ENCODE assay signal across 8 mouse cellular contexts in the genomic region with DNA sequence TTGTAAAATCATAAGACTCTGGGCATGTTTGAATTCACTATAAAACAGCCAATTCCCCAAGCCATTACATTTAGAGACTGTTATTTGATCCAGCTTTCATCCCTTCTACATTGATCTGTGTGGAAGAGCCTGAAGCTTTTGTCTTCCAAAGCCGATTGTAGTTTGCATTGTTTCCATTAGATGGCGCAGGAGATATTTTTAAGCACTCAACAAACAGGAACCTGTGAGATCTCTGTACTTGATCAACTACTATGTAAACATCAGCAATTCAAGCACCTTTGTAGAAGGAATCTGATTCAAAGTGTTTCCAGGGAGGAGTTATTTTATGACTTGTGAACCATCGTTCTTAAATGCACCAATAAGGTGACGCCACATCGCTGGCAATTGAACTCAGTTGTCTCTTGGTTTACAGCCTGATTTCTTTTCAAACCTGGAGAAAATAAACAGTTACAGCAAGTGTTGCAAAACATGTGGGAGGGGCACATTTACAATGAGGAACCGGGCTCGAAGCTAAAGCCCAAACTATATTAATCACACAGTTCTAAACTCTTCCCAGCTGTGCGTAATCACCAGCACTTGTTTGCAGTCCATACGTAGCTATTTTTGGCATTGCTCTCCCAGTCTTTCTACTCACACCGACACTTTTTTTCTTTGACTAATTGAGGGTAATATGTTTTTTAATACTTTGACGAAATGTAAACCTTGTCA.
DNase-seq lines count a peak whose midpoint lies in the region; ATAC-seq and TF ChIP-seq lines count a peak whose summit lies in the region.

No protein-coding gene starts in this region.

- no peaks in the 10 kb centered on the region for H3K36me3 ChIP-seq in MEL (ENCODE audit: control insufficient read depth in 1 of 2, insufficient read depth in 2 of 2, low read length in 2 of 2)

- H3K9ac ChIP-seq in MEL (ENCODE audit: control insufficient read depth, low read depth, low read length, poor library complexity, severe bottlenecking) = no peak overlapping the region

- intact Hi-C loops in heart, postnatal 10 days (cut with DNase I) = loop anchor here (1.0 to 10.0 kb wide), 4 partner anchors 507 to 1313 kb away; a partner anchor contains a TSS

- H3K79me2 ChIP-seq in MEL (ENCODE audit: control insufficient read depth, insufficient read depth, low read length, poor library complexity) = no peaks in the 10 kb centered on the region

- H3K27ac ChIP-seq in MEL (ENCODE audit: control insufficient read depth, low read depth, low read length) = no peak overlapping the region

- H3K4me1 ChIP-seq in MEL (ENCODE audit: control insufficient read depth in 1 of 2, insufficient read depth in 2 of 2, low read length in 2 of 2) = no peaks in the 10 kb centered on the region
- peaks cover 3% of the 10 kb centered on the region for H3K4me1 ChIP-seq in lung, adult 2 months (ENCODE audit: control insufficient read depth, insufficient read depth, low read length)

- no peak for TF ChIP-seq POLR2A in MEL (IDR thresholded peaks at IDR 0.05; ENCODE audit: control insufficient read depth in 1 of 2, insufficient read depth in 1 of 2, low read depth in 1 of 2, low read length in 2 of 2, poor library complexity in 1 of 2)
- TF ChIP-seq POLR2A in lung, adult 2 months (IDR thresholded peaks at IDR 0.05; ENCODE audit: borderline replicate concordance, extremely low read depth, low read depth, low read length) = no peak

- ATAC-seq in cerebellum, adult (ENCODE audit: insufficient number of reproducible peaks, low FRiP score, low TSS enrichment) = peak; percentile 45
- ATAC-seq in common myeloid progenitor, adult 5-6 weeks (replicated peaks; ENCODE audit: low read depth, poor library complexity, severe bottlenecking) = peak; percentile 85

- peak in 2 of 3 experiments; percentile 32 to 69; a peak in 3 of 6 replicates for TF ChIP-seq CTCF in MEL (IDR thresholded peaks at IDR 0.05 in 2 of 3, conservative IDR thresholded peaks at IDR 0.05 in 1 of 3; ENCODE audit: control insufficient read depth in 1 of 3, insufficient read depth in 1 of 3, low read depth in 2 of 3, low read length in 3 of 3, poor library complexity in 1 of 3, severe bottlenecking in 1 of 3)
- peak; percentile 34; the same call in 1 of the 2 replicates for TF ChIP-seq CTCF in lung, adult 2 months (IDR thresholded peaks at IDR 0.05; ENCODE audit: insufficient read depth, low read length)

- TF ChIP-seq RAD21 in MEL (IDR thresholded peaks at IDR 0.05; ENCODE audit: low read depth, low read length) = peak; percentile 72

- TF ChIP-seq EP300 in MEL (IDR thresholded peaks at IDR 0.05; ENCODE audit: low read depth in 1 of 2, low read length in 2 of 2) = no peak

- no peak for DNase-seq in cerebellum, adult 11-12 months
- peak; percentile 63 for DNase-seq in MEL (ENCODE audit: low read depth, low spot score)
- DNase-seq in heart, postnatal 10 days = peak; percentile 53 to 78
- peak; percentile 57 for DNase-seq in kidney, postnatal 10 days
- peak; percentile 18 for DNase-seq in lung, adult 2 months
- DNase-seq in right cerebral cortex, adult 18-20 months = peak; percentile 49

- WGBS in lung, adult 2 months = 18% methylated on average over 11 of the region's 11 CpGs

- H3K4me3 ChIP-seq in MEL (ENCODE audit: control insufficient read depth in 1 of 2, insufficient read depth in 1 of 2, low read depth in 2 of 2, low read length in 2 of 2) = no peak overlapping the region
- H3K4me3 ChIP-seq in lung, adult 2 months (replicated peaks; ENCODE audit: extremely low read depth, low read depth, low read length) = no peak overlapping the region

- H3K27me3 ChIP-seq in MEL (ENCODE audit: control insufficient read depth in 1 of 2, insufficient read depth in 2 of 2, low read length in 2 of 2) = no peaks in the 10 kb centered on the region

- no peaks in the 10 kb centered on the region for H3K9me3 ChIP-seq in MEL (replicated peaks; ENCODE audit: insufficient read depth, low read length)

TF ChIP-seq in MEL, 35 proteins besides CTCF, POLR2A, EP300 and RAD21:
- TF ChIP-seq SMC3 (IDR thresholded peaks at IDR 0.05; ENCODE audit: low read depth, low read length) (peak; percentile 83), MAZ (IDR thresholded peaks at IDR 0.05; ENCODE audit: low read depth, low read length) (no peak), MAX (IDR thresholded peaks at IDR 0.05; ENCODE audit: low read length) (no peak), ZC3H11A (IDR thresholded peaks at IDR 0.05; ENCODE audit: low read depth, low read length) (peak; percentile 56), GATA1 (IDR thresholded peaks at IDR 0.05; ENCODE audit: low read depth, low read length) (0 out of 2 replicates have a peak, but pooled peaks have one; percentile 22)
